Mouse (Mus musculus) activated CD4-positive, CD25-positive, alpha-beta regulatory T cell, adult 9 weeks (primary cell): ENCODE measurements around the gene Pate1. TPM values are rescaled to one million over a fixed set of nuclear protein-coding genes. Genes with fewer than 3 reads are reported as not detected.

Source experiments
- polyA plus RNA-seq: library from polyadenylated mRNA; unstranded; fragments of 100-300 nt; shearing (Covaris generic); gene quantifications from one replicate; pipeline ENCODE4 v1.2.1, GENCODE M21; 2017

The Pate1 gene
- polyA plus RNA-seq: not detected

DNA sequence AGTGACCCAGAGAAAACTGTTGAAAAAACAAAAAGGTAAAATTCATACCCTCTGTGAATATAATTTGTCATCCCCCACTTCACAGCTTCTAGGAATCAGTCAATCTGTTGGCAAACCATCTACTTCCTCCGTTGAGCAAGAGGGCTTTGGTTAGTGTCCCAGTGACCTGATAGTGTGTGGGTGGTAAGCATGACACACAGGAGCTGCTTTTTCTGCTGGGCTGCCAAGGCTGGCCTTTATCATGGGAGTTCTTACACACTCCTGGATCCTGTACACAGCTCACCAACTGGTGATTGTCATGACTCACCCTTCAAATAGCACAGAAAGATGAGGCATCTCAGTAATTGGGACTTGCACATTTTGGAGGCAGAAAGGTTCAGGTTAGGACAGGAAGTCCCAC, at the start of gene Pate1:
TSS of gene Pate1 (minus strand) at position 378 of the 400 bp plus-strand sequence.

DNA sequence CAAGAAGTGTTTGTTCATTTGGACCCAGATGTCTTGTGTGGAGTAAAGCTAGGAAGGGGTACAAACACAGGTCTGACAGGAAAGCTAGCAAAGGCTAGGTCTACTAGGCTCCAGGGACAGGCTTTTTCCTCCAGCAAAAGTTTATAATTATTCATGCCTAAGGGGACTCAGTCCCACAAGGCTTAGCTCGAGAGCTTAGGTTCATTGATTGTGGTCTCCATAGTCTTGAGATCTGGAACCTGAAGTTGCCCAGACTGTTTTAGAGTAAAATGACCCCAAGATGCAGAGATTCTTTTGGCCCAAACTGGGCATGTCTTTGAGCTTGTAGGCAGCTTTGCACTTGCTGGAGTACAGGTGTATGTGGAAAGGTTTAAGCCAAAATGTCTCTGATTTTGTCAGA, 39.1 kb downstream of the Pate1 start, which contains the start of gene Pate3:
TSS of gene Pate3 (minus strand) at position 101 of the 400 bp plus-strand sequence.

Other genes starting within 250 kb of the Pate1 start
- gene Gm1113, start 169.1 kb downstream of the Pate1 start, polyA plus RNA-seq: not detected
- gene Ddx25, start 128.9 kb downstream of the Pate1 start, polyA plus RNA-seq: 0.09 TPM
- gene Pus3, start 128.8 kb downstream of the Pate1 start, polyA plus RNA-seq: 42.1 TPM
- not detected for gene Pate2, start 117.1 kb downstream of the Pate1 start, polyA plus RNA-seq
- gene Hyls1, start 117.0 kb downstream of the Pate1 start, polyA plus RNA-seq: 11.9 TPM
- gene Pate4, start 75.4 kb downstream of the Pate1 start, polyA plus RNA-seq: not detected
- gene Pate3, start 39.2 kb downstream of the Pate1 start, polyA plus RNA-seq: not detected
- not detected for gene Gm17677, start 53.7 kb upstream of the Pate1 start, polyA plus RNA-seq
- gene Gm17727, start 90.7 kb upstream of the Pate1 start, polyA plus RNA-seq: not detected
- not detected for gene Gm27235, start 102.7 kb upstream of the Pate1 start, polyA plus RNA-seq
- not detected for gene D730048I06Rik, start 102.7 kb upstream of the Pate1 start, polyA plus RNA-seq
- not detected for gene 9230110F15Rik, start 156.8 kb upstream of the Pate1 start, polyA plus RNA-seq
- gene 9230113P08Rik, start 221.0 kb upstream of the Pate1 start, polyA plus RNA-seq: not detected